In genomic region chr3:29036146-29036545, GRCm38 (mm10) we compare ENCODE assay signal across 9 mouse cellular contexts. TPM values are rescaled to one million over a fixed set of nuclear protein-coding genes. Genes with fewer than 3 reads are reported as not detected.
DNase-seq lines count a peak whose midpoint lies in the region; ATAC-seq lines count a peak whose summit lies in the region.
"Had no signal": no experiment of that assay in that cellular context is flagged by ENCODE, and none has a peak within 500 bp of the region (broad histone marks: within the 10 kb centered on the region; RNA-seq: fewer than 3 reads in every experiment).

No protein-coding gene starts in this region.

- peaks cover 3% of the 10 kb centered on the region; the same call in 1 of the 2 replicates for H3K9me3 ChIP-seq in hindbrain, embryonic 16.5 days (ENCODE audit: control insufficient read depth, low read length)
- H3K9me3 ChIP-seq: heart, embryonic 15.5 days had no signal

- H3K4me1 ChIP-seq in hindbrain, embryonic 16.5 days (ENCODE audit: control insufficient read depth, insufficient read depth, low read depth, low read length) = no peaks in the 10 kb centered on the region
- H3K4me1 ChIP-seq: heart, embryonic 15.5 days had no signal

- H3K9ac ChIP-seq in hindbrain, embryonic 16.5 days (ENCODE audit: low read depth, low read length) = no peak overlapping the region
- H3K9ac ChIP-seq: heart, embryonic 15.5 days had no signal

- peak; percentile 65 for ATAC-seq in hindbrain, embryonic 16.5 days
- peak; percentile 44; the same call in 1 of the 2 replicates for ATAC-seq in megakaryocyte progenitor cell, adult 5-6 weeks (replicated peaks; ENCODE audit: poor library complexity)
- ATAC-seq in megakaryocyte, adult 5-6 weeks (ENCODE audit: poor library complexity, severe bottlenecking) = no peak

- H3K4me3 ChIP-seq in hindbrain, embryonic 16.5 days (ENCODE audit: low read length) = no peak overlapping the region
- H3K4me3 ChIP-seq: heart, embryonic 15.5 days had no signal

- peak; percentile 6 to 36 for DNase-seq in heart, postnatal 14 days
- DNase-seq in heart, adult 11 months = no peak
- DNase-seq in Muller cell, postnatal 12 days (ENCODE audit: inconsistent ontology term) = peak; percentile 26
- DNase-seq in embryo, embryonic 11 days = peak; percentile 71
- DNase-seq in urinary bladder, postnatal 14 days (ENCODE audit: low spot score) = no peak

- H3K27me3 ChIP-seq in hindbrain, embryonic 16.5 days (replicated peaks; ENCODE audit: control insufficient read depth, insufficient read depth, low read length) = no peaks in the 10 kb centered on the region
- H3K27me3 ChIP-seq: heart, embryonic 15.5 days had no signal

- intact Hi-C loops in heart, postnatal 14 days (cut with DNase I) = loop anchor here (2.0 kb wide), 1 partner anchor 691 kb away; no protein-coding TSS in a partner anchor

- no peak overlapping the region for H3K4me2 ChIP-seq in hindbrain, embryonic 16.5 days (ENCODE audit: low read length)
- H3K4me2 ChIP-seq: heart, embryonic 15.5 days had no signal

- no peak overlapping the region for H3K27ac ChIP-seq in hindbrain, embryonic 16.5 days (ENCODE audit: low read depth, low read length)
- H3K27ac ChIP-seq: heart, embryonic 15.5 days had no signal

- no peaks in the 10 kb centered on the region for H3K36me3 ChIP-seq in hindbrain, embryonic 16.5 days (ENCODE audit: control insufficient read depth, insufficient read depth, low read length)
- H3K36me3 ChIP-seq: heart, embryonic 15.5 days had no signal

- under 1% methylated on average over 3 of the region's 3 CpGs for WGBS in hindbrain, embryonic 16.5 days

RNA-seq across cellular contexts. Expression of gene Egfem1, which starts 45.7 kb away (rescaled TPM):
- total RNA-seq in heart, postnatal 14 days (2021) = not detected
- 4.6 and 6.4 TPM in 2 replicates for polyA plus RNA-seq in hindbrain, embryonic 16.5 days (2015; fragmentation: Nextera tagmentation; extraction: Ambion mirVana)
- total RNA-seq in megakaryocyte progenitor cell, adult 5-6 weeks (2015) = not detected in 2 replicates
- total RNA-seq in megakaryocyte progenitor cell, adult 5-6 weeks (2017) = 0.25 TPM in 1 of 2 replicates, not detected in the other
- total RNA-seq in megakaryocyte, adult 5-6 weeks (2015) = not detected in 2 replicates
- total RNA-seq in megakaryocyte, adult 5-6 weeks (2017) = not detected in 2 replicates

Comparison
In these comparisons a context has a peak if more than half of its experiments do, and no peak if none do; other contexts are left out.
1. DNase-seq: peak in heart, postnatal 14 days (2 of 2), Muller cell, postnatal 12 days (single experiment) and embryo, embryonic 11 days (single experiment); none in heart, adult 11 months (single experiment) and urinary bladder, postnatal 14 days (single experiment).